Mouse (Mus musculus) kidney, postnatal 0 days (tissue): ENCODE data around the gene Zbtb41. TPM values are rescaled to one million over a fixed set of nuclear protein-coding genes. Genes with fewer than 3 reads are reported as not detected.

Source experiments
- ATAC-seq: fragments of 200-750 bp; cut with Nextera tagmentation; replicated peaks from 2 replicates; pipeline ENCODE4 v1.8.0; 2017; ENCODE audit warnings: low read depth, moderate number of reproducible peaks, moderate TSS enrichment, moderate library complexity; ENCODE audit not compliant: low FRiP score
- DNase-seq: peaks from one replicate; pipeline ENCODE4 v3.0.0-alpha.2; 2016; ENCODE audit warnings: low spot score
- H3K27ac ChIP-seq: fragments of 300-500 bp; sonication (generic); 2 replicates; pipeline ENCODE4 v1.5.1; 2014; ENCODE audit warnings: mild to moderate bottlenecking
- H3K27me3 ChIP-seq: fragments of 300-500 bp; sonication (generic); 2 replicates; pipeline ENCODE4 v1.6.1; 2014; ENCODE audit warnings: low read length, mixed read lengths; ENCODE audit not compliant: insufficient read depth
- H3K36me3 ChIP-seq: fragments of 300-500 bp; sonication (generic); 2 replicates; pipeline ENCODE4 v1.6.1; 2014; ENCODE audit warnings: low read length, mixed read lengths; ENCODE audit not compliant: insufficient read depth
- H3K4me1 ChIP-seq: fragments of 300-500 bp; sonication (generic); replicated peaks from 2 replicates; pipeline ENCODE4 v1.6.1; 2014; ENCODE audit warnings: antibody characterized with exemption, low read length, mixed read lengths; ENCODE audit not compliant: insufficient read depth
- H3K4me2 ChIP-seq: fragments of 300-500 bp; sonication (generic); 2 replicates; pipeline ENCODE4 v1.6.1; 2014; ENCODE audit warnings: mild to moderate bottlenecking, low read length, moderate library complexity, mixed read lengths
- H3K4me3 ChIP-seq: fragments of 300-500 bp; sonication (generic); replicated peaks from 2 replicates; pipeline ENCODE4 v1.5.1; 2014; ENCODE audit warnings: low read depth, low read length
- H3K9ac ChIP-seq: fragments of 300-500 bp; sonication (generic); 2 replicates; pipeline ENCODE4 v1.6.1; 2014; ENCODE audit warnings: low read depth, low read length
- H3K9me3 ChIP-seq: fragments of 300-500 bp; sonication (generic); replicated peaks from 2 replicates; pipeline ENCODE4 v1.6.1; 2016; ENCODE audit warnings: low read length, inconsistent platforms, mixed read lengths
- CTCF ChIP-seq: IDR thresholded peaks from 2 replicates; pipeline ENCODE4 v1.5.1; 2016; ENCODE audit warnings: antibody characterized with exemption, low read depth, mild to moderate bottlenecking, moderate library complexity
- WGBS: fragments of 180-500 bp; shearing (Covaris S2); extraction: QIAGEN DNeasy Blood & Tissue Kit; methylation state at CpG from one replicate; pipeline ENCODE4 v1.1.7; 2014; 5-methylcytosine and 5-hydroxymethylcytosine counted together
- polyA plus RNA-seq: library from polyadenylated mRNA; unstranded; fragments of >200 nt; fragmentation: Nextera tagmentation; extraction: Ambion mirVana; gene quantifications from 2 replicates; pipeline ENCODE4 v1.2.1, GENCODE M21; 2015

Gene Zbtb41
- 6.9 and 7.5 TPM in 2 replicates for polyA plus RNA-seq

DNA sequence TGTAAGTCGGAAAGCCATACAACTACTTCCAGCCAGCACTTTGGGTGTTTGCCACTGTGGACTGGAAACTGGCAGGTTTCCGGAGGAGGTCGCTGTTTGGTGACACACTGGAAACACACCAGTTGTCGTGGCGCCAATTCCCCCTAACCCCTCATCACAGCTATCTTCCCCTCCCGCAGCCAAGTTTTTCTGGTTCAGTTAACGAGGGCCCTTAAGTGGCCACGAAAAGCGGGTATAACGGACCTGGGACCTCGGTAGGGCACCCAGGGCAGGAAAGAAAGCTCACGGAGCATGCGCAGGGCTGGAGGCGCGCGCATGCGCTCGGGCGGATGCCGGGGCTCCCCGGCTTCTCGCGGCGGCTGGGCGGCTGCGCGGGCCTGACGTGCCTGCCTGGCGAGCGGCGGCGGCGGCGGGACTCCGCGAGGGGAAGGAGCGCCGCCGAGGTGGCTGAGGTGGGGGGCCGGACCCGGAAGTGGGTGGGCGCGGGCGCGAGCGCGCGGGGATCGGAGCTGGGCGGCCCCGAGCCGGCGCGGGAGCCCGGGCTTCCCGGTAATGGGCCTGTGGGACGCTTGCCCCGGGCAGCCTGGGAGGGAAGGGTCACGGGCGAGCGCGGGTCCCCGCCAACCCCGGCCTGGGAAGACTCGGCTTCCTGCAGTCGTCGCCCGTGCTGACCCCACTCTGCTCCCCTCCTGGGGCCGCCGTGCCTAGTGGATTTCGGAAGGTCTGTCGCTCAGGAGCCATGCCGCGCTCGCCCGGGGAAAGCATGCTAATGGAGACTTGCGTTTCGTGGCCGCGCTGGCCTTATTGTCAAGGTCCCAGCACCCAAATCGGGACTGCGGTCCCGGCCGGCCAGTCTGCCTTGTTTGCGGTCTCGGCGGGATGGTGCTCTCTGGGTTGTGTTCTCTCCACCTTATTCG lies at the start of gene Zbtb41:
Gene Zbtb41, plus strand, starts transcription at position 414 of the 917 bp plus-strand sequence.
- Histone ChIP-seq H3K9me3 (no peaks in the 10 kb centered on the region), H3K4me1 (peaks cover 4% of the 10 kb centered on the region; the same call in 1 of the 2 replicates), H3K9ac (peak within 1 kb of the TSS; percentile 96), H3K27ac (peak within 1 kb of the TSS; percentile 90), H3K4me2 (peak within 1 kb of the TSS; percentile 80), H3K27me3 (no peaks in the 10 kb centered on the region), H3K4me3 (peak within 1 kb of the TSS; percentile 78), H3K36me3 (no peaks in the 10 kb centered on the region)
- peak; percentile 89 for DNase-seq
- WGBS = under 1% methylated on average over 85 of the region's 88 CpGs
- TF ChIP-seq CTCF = peak; percentile 60
- ATAC-seq = peak; percentile 96

- no peak overlapping the region for H3K4me3 ChIP-seq
- H3K4me1 ChIP-seq = no peaks in the 10 kb centered on the region
- H3K27ac ChIP-seq = no peak overlapping the region
- 36% methylated on average over 6 of the region's 6 CpGs for WGBS
- H3K4me2 ChIP-seq = no peak overlapping the region
- no peaks in the 10 kb centered on the region for H3K27me3 ChIP-seq
- no peak overlapping the region for H3K9ac ChIP-seq
- no peak for ATAC-seq
- H3K36me3 ChIP-seq = no peaks in the 10 kb centered on the region
- H3K9me3 ChIP-seq = no peaks in the 10 kb centered on the region
- no peak for DNase-seq
- no peak for TF ChIP-seq CTCF
These were observed 46.2 kb upstream of the Zbtb41 start for GRCm38 (mm10) chr1:139375900-139376299.

DNA sequence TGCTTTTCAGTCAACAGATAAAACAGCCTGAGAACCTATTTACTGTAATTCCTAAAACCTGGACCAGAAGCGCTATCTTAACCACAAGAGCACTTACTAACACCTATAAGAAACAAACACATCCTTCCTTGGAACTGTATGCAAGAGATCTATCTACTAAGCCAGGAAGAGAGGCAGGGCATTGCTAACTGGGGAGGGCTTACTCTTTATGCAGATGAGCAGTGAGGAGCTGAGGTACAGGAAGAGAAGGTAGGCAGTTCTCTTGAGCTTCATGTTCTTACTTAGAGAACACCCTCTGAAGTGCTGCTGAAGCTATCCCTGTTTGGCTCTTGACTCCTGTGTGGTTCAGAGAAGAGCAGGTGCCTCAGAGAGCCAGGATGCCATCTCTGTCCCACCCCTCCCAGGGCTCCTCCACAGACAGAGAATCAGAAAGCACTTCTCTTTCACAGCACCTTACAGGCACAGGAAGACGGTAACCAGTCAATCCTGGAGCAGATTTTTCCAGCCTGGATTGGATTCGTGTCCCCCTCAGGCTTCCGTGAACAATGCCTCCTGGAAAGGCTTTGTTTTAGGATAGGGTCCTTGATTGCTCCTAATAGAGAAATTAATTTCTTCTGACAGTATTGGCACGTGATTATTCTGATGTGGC lies 45.3 kb upstream of the Zbtb41 start, which contains the start of gene Crb1:
Gene Crb1, minus strand, starts transcription at position 463 of the 649 bp plus-strand sequence.
- no peak for TF ChIP-seq CTCF
- H3K9ac ChIP-seq = no peak within 1 kb of the TSS
- DNase-seq (peak; percentile 28), ATAC-seq (no peak)
- WGBS = 11% methylated on average over 5 of the region's 5 CpGs
- H3K27ac ChIP-seq = no peak within 1 kb of the TSS
- H3K36me3 ChIP-seq = no peaks in the 10 kb centered on the region
- no peak within 1 kb of the TSS for H3K4me3 ChIP-seq
- peak within 1 kb of the TSS; percentile 44 for H3K4me2 ChIP-seq
- H3K27me3 ChIP-seq = no peaks in the 10 kb centered on the region
- no peaks in the 10 kb centered on the region for H3K9me3 ChIP-seq
- no peaks in the 10 kb centered on the region for H3K4me1 ChIP-seq

DNA sequence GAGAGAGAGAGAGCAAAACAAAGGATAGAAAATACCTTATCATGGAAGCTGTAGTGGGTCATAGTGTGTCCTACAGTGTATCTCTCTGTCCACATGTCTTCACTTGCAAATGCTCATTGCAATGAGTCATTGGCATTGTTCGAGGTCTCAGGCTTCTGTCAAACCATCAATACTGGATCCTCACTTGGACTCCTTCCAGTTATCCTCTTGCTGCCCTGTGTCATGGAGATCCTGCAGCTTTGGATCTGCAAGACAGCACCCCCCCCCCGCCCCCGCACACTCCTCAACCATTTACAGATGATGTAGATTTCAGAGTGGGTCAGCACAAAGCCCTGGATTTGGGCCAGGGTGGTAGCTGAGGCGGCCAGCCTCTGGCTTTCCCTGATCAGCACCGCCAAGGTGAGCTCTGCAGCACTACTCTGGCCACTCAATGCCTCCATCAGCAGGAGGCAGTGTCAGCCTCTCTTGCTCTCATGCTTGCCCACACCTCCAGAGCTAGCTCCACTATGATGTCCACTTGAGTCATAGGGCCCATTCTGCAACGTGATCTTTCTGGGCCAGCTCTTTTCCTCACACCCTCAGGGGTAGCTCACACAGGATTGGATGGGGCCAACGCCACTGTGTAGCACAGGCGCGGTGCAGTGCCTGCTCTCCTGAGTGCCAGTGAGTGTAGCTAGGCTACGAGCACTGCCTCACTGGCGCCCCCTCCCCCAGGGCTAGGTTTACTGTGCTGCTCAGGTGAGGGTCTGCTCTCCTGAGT lies 43.0 kb upstream of the Zbtb41 start:
- Histone ChIP-seq H3K9ac (no peak overlapping the region), H3K27me3 (no peaks in the 10 kb centered on the region), H3K9me3 (no peaks in the 10 kb centered on the region), H3K36me3 (no peaks in the 10 kb centered on the region), H3K4me2 (no peak overlapping the region), H3K4me3 (no peak overlapping the region), H3K27ac (no peak overlapping the region), H3K4me1 (no peaks in the 10 kb centered on the region)
- ATAC-seq (peak; percentile 84), DNase-seq (no peak)
- TF ChIP-seq CTCF = peak; percentile 39
- 30% methylated on average over 11 of the region's 11 CpGs for WGBS

- no peak overlapping the region for H3K27ac ChIP-seq
- DNase-seq (no peak), ATAC-seq (no peak; the same call in 1 of the 2 replicates)
- no peak overlapping the region for H3K4me2 ChIP-seq
- TF ChIP-seq CTCF = no peak
- WGBS = 32% methylated on average over 3 of the region's 4 CpGs
- no peaks in the 10 kb centered on the region for H3K4me1 ChIP-seq
- H3K36me3 ChIP-seq = no peaks in the 10 kb centered on the region
- H3K9ac ChIP-seq = no peak overlapping the region
- no peaks in the 10 kb centered on the region for H3K9me3 ChIP-seq
- H3K4me3 ChIP-seq = no peak overlapping the region
- H3K27me3 ChIP-seq = no peaks in the 10 kb centered on the region
These were observed 42.5 kb upstream of the Zbtb41 start for GRCm38 (mm10) chr1:139379621-139379984.

GRCm38 (mm10) chr1:139391747-139392146 lies 30.3 kb upstream of the Zbtb41 start:
- H3K4me1 ChIP-seq = no peaks in the 10 kb centered on the region
- H3K27ac ChIP-seq = no peak overlapping the region
- no peaks in the 10 kb centered on the region for H3K36me3 ChIP-seq
- H3K9me3 ChIP-seq = no peaks in the 10 kb centered on the region
- H3K27me3 ChIP-seq = no peaks in the 10 kb centered on the region
- 18% methylated on average over 2 of the region's 2 CpGs for whole genome bisulfite sequencing
- H3K4me3 ChIP-seq = no peak overlapping the region
- DNase-seq (no peak), ATAC-seq (no peak)
- no peak overlapping the region for H3K9ac ChIP-seq
- no peak for TF ChIP-seq CTCF
- no peak overlapping the region for H3K4me2 ChIP-seq
